Mouse (Mus musculus) macrophage (primary cell): ENCODE data around the gene Wdr63. TPM values are rescaled to one million over a fixed set of nuclear protein-coding genes. Genes with fewer than 3 reads are reported as not detected.
"Not testable (repeated sequence)": the region's sequence is repeated elsewhere in the genome, so short reads cannot be mapped to it uniquely, and the experiment has no call there.

ENCODE experiments used
- H3K27ac ChIP-seq: fragments of 350-480 bp; formaldehyde crosslinking; 2 replicates; pipeline ENCODE4 v1.9.0; 2021
- H3K36me3 ChIP-seq: fragments of 350-480 bp; formaldehyde crosslinking; 2 replicates; pipeline ENCODE4 v1.9.0; 2021; ENCODE audit errors: inconsistent target
- H3K4me3 ChIP-seq: fragments of 350-480 bp; formaldehyde crosslinking; 2 replicates; pipeline ENCODE4 v1.9.0; 2021; ENCODE audit errors: inconsistent target
- H3K79me2 ChIP-seq: fragments of 350-480 bp; formaldehyde crosslinking; 2 replicates; pipeline ENCODE4 v1.9.0; 2021; ENCODE audit errors: inconsistent target
- WGBS: methylation state at CpG from one replicate; pipeline ENCODE4 v1.1.7; 2026; ENCODE audit warnings: inconsistent platforms; ENCODE audit not compliant: missing documents; 5-methylcytosine and 5-hydroxymethylcytosine counted together
- polyA plus RNA-seq: library from polyadenylated mRNA; stranded (reverse); fragments of 250-400 nt; gene quantifications from 3 replicates; pipeline ENCODE4 v1.2.4, GENCODE M21; 2018; ENCODE audit warnings: inconsistent platforms

The Wdr63 gene
- polyA plus RNA-seq, 1 experiment from 2014 or later: 0.10 TPM

- H3K4me3 ChIP-seq: no peak overlapping the region
- H3K36me3 ChIP-seq: no peaks in the 10 kb centered on the region
- no peak overlapping the region for H3K27ac ChIP-seq
- WGBS: 100% methylated on average over 6 of the region's 6 CpGs
- H3K79me2 ChIP-seq: no peaks in the 10 kb centered on the region
These were observed 82.4 kb downstream of the Wdr63 start for GRCm38 (mm10) chr3:146025499-146025898.

GRCm38 (mm10) chr3:146024746-146025145 lies 83.2 kb downstream of the Wdr63 start:
- H3K27ac ChIP-seq: no peak overlapping the region
- WGBS: 94% methylated on average over 7 of the region's 7 CpGs
- H3K36me3 ChIP-seq: no peaks in the 10 kb centered on the region
- no peak overlapping the region for H3K4me3 ChIP-seq
- H3K79me2 ChIP-seq: no peaks in the 10 kb centered on the region

DNA sequence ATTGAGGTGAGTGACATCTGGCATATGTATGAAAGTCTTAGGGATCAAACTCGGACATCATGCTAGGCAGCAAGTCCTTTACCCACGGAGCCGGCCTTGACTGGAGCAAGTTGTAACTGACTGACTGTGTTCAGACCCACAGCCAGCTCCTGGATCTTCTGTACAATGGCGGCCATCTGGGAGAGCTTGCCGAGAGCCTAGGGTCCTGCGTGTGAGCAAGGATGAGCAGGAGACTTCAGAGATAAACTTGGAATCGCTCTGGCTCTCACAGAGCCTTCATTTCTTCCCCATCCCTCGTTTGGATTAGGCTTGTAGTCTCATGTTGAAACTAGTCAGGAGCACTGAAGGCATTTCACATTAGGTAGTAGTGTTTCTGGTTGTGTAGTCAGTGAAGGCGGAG lies 85.7 kb downstream of the Wdr63 start:
- 96% methylated on average over 8 of the region's 9 CpGs for WGBS
- Histone ChIP-seq H3K27ac (no peak overlapping the region), H3K4me3 (no peak overlapping the region), H3K79me2 (no peaks in the 10 kb centered on the region), H3K36me3 (no peaks in the 10 kb centered on the region)

GRCm38 (mm10) chr3:146017521-146017920 lies 90.4 kb downstream of the Wdr63 start:
- Histone ChIP-seq H3K4me3 (no peak overlapping the region), H3K79me2 (no peaks in the 10 kb centered on the region), H3K36me3 (no peaks in the 10 kb centered on the region), H3K27ac (no peak overlapping the region)
- WGBS: 90% methylated on average over 9 of the region's 9 CpGs

GRCm38 (mm10) chr3:146016979-146017378 lies 91.0 kb downstream of the Wdr63 start:
- H3K79me2 ChIP-seq: no peaks in the 10 kb centered on the region
- WGBS: 95% methylated on average over 13 of the region's 13 CpGs
- H3K27ac ChIP-seq: no peak overlapping the region
- no peak overlapping the region for H3K4me3 ChIP-seq
- no peaks in the 10 kb centered on the region for H3K36me3 ChIP-seq

DNA sequence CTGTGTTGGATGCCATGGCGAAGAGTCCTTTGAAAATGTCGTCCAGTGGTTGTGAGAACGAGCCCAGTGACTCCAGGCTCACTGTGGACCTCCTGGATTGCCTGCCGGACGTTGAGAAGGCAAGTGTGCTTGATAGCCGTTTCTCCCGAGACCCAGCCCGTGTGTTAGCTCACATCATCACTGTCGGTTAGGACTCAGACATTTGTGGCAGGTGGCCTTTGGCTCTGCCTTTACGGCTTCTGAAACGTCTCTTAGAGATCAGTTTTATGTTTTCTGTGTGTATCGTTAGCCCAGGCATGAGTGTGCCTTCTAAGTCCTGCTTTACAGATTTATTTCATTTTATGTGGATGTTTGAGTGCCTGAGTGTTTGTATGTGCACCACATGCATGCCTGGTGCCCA lies 93.6 kb downstream of the Wdr63 start:
- Histone ChIP-seq H3K36me3 (no peaks in the 10 kb centered on the region), H3K79me2 (no peaks in the 10 kb centered on the region), H3K27ac (no peak overlapping the region), H3K4me3 (no peak overlapping the region)
- WGBS: 97% methylated on average over 12 of the region's 12 CpGs

GRCm38 (mm10) chr3:146013490-146013889 lies 94.4 kb downstream of the Wdr63 start:
- no peaks in the 10 kb centered on the region for H3K36me3 ChIP-seq
- H3K4me3 ChIP-seq: no peak overlapping the region
- 97% methylated on average over 7 of the region's 7 CpGs for WGBS
- no peaks in the 10 kb centered on the region for H3K79me2 ChIP-seq
- H3K27ac ChIP-seq: no peak overlapping the region

DNA sequence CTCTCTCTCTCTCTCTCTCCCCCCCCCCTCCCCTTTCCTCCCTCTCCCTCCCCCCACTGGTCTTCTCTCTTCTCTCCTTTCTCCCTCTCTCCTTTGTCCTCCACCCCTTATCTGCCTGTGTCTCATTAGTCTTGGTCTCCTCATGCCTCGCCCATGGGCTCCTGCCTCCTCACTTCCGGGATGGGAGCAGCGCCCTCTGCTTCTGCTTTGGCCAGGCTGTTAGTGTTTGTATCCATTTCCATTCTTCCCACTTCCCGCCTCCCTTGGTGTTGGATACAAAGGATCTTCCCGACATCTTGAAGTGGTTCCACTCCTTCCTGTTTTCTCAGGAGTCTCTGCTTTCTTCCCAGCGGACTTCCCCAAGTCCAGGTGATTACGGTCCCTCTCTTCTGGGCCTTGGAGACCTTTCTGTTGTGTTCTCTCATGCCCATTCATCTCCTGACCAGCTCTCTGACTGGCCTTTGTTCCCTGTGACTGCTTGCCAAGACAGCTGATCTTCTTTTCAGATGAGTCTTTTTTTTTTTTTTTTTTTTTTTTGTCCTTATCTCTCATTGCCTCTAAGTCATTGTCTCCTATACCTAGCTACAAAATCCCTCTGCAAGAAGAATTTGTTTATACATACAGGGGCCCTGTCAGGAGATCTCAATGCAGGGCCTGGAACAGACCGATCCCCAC lies 96.2 kb downstream of the Wdr63 start:
- Histone ChIP-seq H3K79me2 (no peaks in the 10 kb centered on the region), H3K4me3 (no peak overlapping the region), H3K27ac (no peak overlapping the region), H3K36me3 (no peaks in the 10 kb centered on the region)
- WGBS: 89% methylated on average over 8 of the region's 8 CpGs

DNA sequence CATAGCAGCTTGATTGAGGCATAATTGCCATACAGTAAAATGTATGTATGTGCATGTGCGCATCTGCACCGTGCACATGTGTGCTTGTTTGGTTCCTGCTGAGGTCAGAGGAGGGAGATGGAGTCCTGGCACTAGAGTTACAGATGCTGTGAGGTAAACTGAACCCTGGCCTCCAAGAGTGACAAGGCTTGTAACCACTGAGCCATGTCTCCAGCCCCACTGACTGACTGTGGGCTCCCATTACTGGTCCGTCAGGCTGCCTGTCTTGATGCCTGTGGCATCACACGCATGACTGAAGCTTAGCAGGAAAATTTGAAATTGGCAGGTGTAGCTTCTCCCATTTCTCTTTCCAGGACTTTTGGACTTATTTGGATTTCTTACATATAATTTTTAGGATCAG lies 97.2 kb downstream of the Wdr63 start:
- H3K4me3 ChIP-seq: no peak overlapping the region
- H3K79me2 ChIP-seq: no peaks in the 10 kb centered on the region
- no peaks in the 10 kb centered on the region for H3K36me3 ChIP-seq
- no peak overlapping the region for H3K27ac ChIP-seq
- WGBS: 92% methylated on average over 4 of the region's 4 CpGs

DNA sequence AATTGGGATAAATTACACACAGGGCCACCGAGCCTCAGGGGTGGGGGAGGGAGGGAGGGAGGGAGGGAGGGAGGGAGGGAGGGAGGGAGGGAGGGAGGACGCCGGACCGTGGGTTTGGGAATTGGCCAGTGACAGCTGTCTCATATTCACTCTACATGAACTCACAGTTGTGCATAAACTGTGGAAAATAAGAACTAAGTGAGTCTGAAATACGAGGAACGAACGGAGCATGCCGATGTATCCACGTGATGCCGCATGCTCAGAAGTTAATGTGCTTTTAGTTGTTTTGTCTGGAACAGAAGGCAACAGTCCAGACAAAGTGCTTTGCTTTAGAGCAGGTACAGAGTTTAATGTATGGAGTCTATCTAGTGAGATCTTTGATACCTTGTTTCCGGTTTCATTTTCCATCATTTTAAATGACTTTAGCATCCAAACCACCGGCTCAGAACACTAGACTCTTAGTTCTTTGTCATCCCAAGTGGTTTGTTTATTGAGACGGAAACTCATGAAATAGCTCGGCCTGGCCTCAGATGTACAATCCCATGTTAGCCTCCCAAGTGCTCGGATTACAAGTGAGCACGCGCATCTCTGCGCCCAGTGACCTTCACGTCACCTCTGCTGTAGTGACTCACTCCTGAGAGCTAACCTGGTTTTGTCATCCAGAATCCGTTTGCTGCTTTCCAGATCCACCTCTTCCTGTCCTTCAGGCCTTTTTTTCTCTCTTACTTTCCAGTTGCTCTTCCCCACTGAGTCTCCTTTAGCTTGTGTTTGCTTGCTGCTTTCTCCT lies 97.9 kb downstream of the Wdr63 start:
- WGBS: 97% methylated on average over 16 of the region's 20 CpGs
- Histone ChIP-seq H3K27ac (no peak overlapping the region), H3K36me3 (no peaks in the 10 kb centered on the region), H3K4me3 (no peak overlapping the region), H3K79me2 (no peaks in the 10 kb centered on the region)

- Histone ChIP-seq H3K79me2 (no peaks in the 10 kb centered on the region), H3K36me3 (no peaks in the 10 kb centered on the region), H3K27ac (no peak overlapping the region), H3K4me3 (no peak overlapping the region)
- 86% methylated on average over 6 of the region's 6 CpGs for WGBS
These were observed 100.1 kb downstream of the Wdr63 start for GRCm38 (mm10) chr3:146007872-146008271.

- Histone ChIP-seq H3K4me3 (no peak overlapping the region), H3K27ac (no peak overlapping the region), H3K36me3 (no peaks in the 10 kb centered on the region), H3K79me2 (no peaks in the 10 kb centered on the region)
- 98% methylated on average over 14 of the region's 14 CpGs for WGBS
These were observed 103.4 kb downstream of the Wdr63 start for GRCm38 (mm10) chr3:146004347-146005051.

DNA sequence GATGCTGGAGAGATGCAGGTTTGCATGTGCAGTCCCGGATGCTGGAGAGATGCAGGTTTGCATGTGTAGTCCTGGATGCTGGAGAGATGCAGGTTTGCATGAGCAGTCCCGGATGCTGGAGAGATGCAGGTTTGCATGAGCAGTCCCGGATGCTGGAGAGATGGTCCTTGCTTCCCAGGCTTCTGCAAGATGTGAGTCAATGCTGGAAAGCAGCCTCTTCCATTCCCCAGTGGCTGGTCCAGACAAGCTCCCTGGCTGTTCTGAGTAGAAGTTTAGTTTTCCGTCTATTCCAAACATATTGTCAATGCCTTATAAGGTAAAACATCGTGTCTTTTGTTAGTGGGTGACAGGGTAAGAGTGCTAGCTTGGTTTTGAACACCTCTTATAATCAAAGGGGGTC lies 111.4 kb downstream of the Wdr63 start:
- WGBS: 94% methylated on average over 4 of the region's 5 CpGs
- not testable (repeated sequence) for H3K79me2 ChIP-seq, H3K27ac ChIP-seq, H3K36me3 ChIP-seq, H3K4me3 ChIP-seq

DNA sequence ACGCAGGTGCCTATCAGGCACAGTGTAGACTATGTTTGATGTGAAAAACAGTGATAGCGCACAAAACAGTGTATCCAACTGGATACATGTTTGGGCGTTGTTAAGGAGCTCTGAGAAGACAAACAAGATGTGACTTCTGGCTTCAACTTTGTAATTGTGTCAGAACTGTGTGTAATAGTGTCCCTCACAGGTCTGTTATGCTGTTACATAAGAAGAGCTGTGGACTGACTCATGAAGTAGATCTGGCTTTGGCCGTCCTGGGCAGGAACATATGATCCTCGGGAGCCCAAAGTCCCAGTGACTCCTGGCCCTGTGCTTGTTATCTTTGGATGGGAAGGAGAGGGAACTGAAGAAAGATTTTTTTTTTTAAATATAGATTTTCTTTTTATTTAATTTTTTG lies 112.4 kb downstream of the Wdr63 start:
- H3K4me3 ChIP-seq: no peak overlapping the region
- WGBS: 90% methylated on average over 5 of the region's 5 CpGs
- H3K36me3 ChIP-seq: no peaks in the 10 kb centered on the region
- no peak overlapping the region for H3K27ac ChIP-seq
- H3K79me2 ChIP-seq: no peaks in the 10 kb centered on the region
